ENCODE assay signal across 14 mouse cellular contexts in genomic region chr14:32072807-32073206, GRCm38 (mm10). TPM values are rescaled to one million over a fixed set of nuclear protein-coding genes. Genes with fewer than 3 reads are reported as not detected.
DNase-seq lines count a peak whose midpoint lies in the region; ATAC-seq and TF ChIP-seq lines count a peak whose summit lies in the region.
"Had no signal": no experiment of that assay in that cellular context is flagged by ENCODE, and none has a peak within 500 bp of the region (broad histone marks: within the 10 kb centered on the region; RNA-seq: fewer than 3 reads in every experiment).

No protein-coding gene starts in this region.

- H3K4me3 ChIP-seq in heart, embryonic 10.5 days = no peak overlapping the region
- H3K4me3 ChIP-seq in kidney, embryonic 15.5 days (replicated peaks) = no peak overlapping the region
- no peak overlapping the region for H3K4me3 ChIP-seq in spleen, adult 2 months (ENCODE audit: extremely low read depth, insufficient read depth, insufficient read length)
- H3K4me3 ChIP-seq: embryonic facial prominence, embryonic 15.5 days; limb, embryonic 13.5 days; midbrain, embryonic 13.5 days; neural tube, embryonic 15.5 days had no signal

- no peak for TF ChIP-seq POLR2A in spleen, adult 2 months (IDR thresholded peaks at IDR 0.05; ENCODE audit: low read depth, low read length)

- no peak overlapping the region for H3K9ac ChIP-seq in kidney, embryonic 15.5 days
- H3K9ac ChIP-seq: embryonic facial prominence, embryonic 15.5 days; limb, embryonic 13.5 days; liver, embryonic 14.5 days; midbrain, embryonic 13.5 days; neural tube, embryonic 15.5 days had no signal

- no peak overlapping the region for H3K4me2 ChIP-seq in kidney, embryonic 15.5 days
- H3K4me2 ChIP-seq: embryonic facial prominence, embryonic 15.5 days; limb, embryonic 13.5 days; midbrain, embryonic 13.5 days; neural tube, embryonic 15.5 days had no signal

- no peaks in the 10 kb centered on the region for H3K27me3 ChIP-seq in heart, embryonic 10.5 days (ENCODE audit: insufficient read depth, poor library complexity, severe bottlenecking)
- no peaks in the 10 kb centered on the region for H3K27me3 ChIP-seq in kidney, embryonic 15.5 days
- no peaks in the 10 kb centered on the region for H3K27me3 ChIP-seq in spleen, adult 2 months (ENCODE audit: control insufficient read depth, insufficient read depth, low read length)
- H3K27me3 ChIP-seq: embryonic facial prominence, embryonic 15.5 days; limb, embryonic 13.5 days; midbrain, embryonic 13.5 days; neural tube, embryonic 15.5 days had no signal

- no peaks in the 10 kb centered on the region for H3K36me3 ChIP-seq in heart, embryonic 10.5 days
- H3K36me3 ChIP-seq in kidney, embryonic 15.5 days = no peaks in the 10 kb centered on the region
- H3K36me3 ChIP-seq in spleen, adult 2 months (ENCODE audit: control insufficient read depth, insufficient read depth, low read length) = no peaks in the 10 kb centered on the region
- H3K36me3 ChIP-seq: embryonic facial prominence, embryonic 15.5 days; limb, embryonic 13.5 days; midbrain, embryonic 13.5 days; neural tube, embryonic 15.5 days had no signal

- H3K27ac ChIP-seq in heart, embryonic 10.5 days = peak overlapping the region; percentile 71
- peak overlapping the region; percentile 82 for H3K27ac ChIP-seq in kidney, embryonic 15.5 days
- 0 out of 2 replicates have a peak overlapping the region, but pooled peaks have one; percentile 5 for H3K27ac ChIP-seq in spleen, adult 2 months (ENCODE audit: insufficient read depth, low read length)
- H3K27ac ChIP-seq: embryonic facial prominence, embryonic 15.5 days; limb, embryonic 13.5 days; liver, embryonic 14.5 days; midbrain, embryonic 13.5 days; neural tube, embryonic 15.5 days had no signal

- TF ChIP-seq CTCF in spleen, adult 2 months (IDR thresholded peaks at IDR 0.05; ENCODE audit: extremely low read depth, insufficient read depth, insufficient read length, insufficient replicate concordance) = no peak

- peaks cover 15% of the 10 kb centered on the region for H3K4me1 ChIP-seq in heart, embryonic 10.5 days
- H3K4me1 ChIP-seq in kidney, embryonic 15.5 days = peaks cover 23% of the 10 kb centered on the region
- H3K4me1 ChIP-seq in spleen, adult 2 months (ENCODE audit: control insufficient read depth, insufficient read depth, insufficient read length) = no peaks in the 10 kb centered on the region; the same call in 1 of the 2 replicates
- H3K4me1 ChIP-seq: embryonic facial prominence, embryonic 15.5 days; limb, embryonic 13.5 days; midbrain, embryonic 13.5 days; neural tube, embryonic 15.5 days had no signal

- peak; percentile 71 for DNase-seq in heart, embryonic 10.5 days (ENCODE audit: low spot score)
- DNase-seq in heart, postnatal 4 days = no peak
- no peak for DNase-seq in kidney, postnatal 36 days
- no peak for DNase-seq in spleen, adult 2 months (ENCODE audit: low read depth in 1 of 2, low spot score in 2 of 2)
- no peak for DNase-seq in spleen, postnatal 4 days (ENCODE audit: low spot score in 2 of 2)
- DNase-seq: kidney, adult 9 months had no signal

- no peak for ATAC-seq in kidney, embryonic 15.5 days (replicated peaks; ENCODE audit: low FRiP score)
- no peak for ATAC-seq in cerebellum, adult (ENCODE audit: insufficient number of reproducible peaks, low FRiP score, low TSS enrichment)
- ATAC-seq: inflammation-experienced regulatory T-cells, adult 6 months; midbrain, embryonic 13.5 days had no signal

- H3K9me3 ChIP-seq in heart, embryonic 10.5 days = no peaks in the 10 kb centered on the region
- H3K9me3 ChIP-seq in kidney, embryonic 15.5 days (replicated peaks) = no peaks in the 10 kb centered on the region
- H3K9me3 ChIP-seq: embryonic facial prominence, embryonic 15.5 days; limb, embryonic 13.5 days; midbrain, embryonic 13.5 days; neural tube, embryonic 15.5 days had no signal

RNA-seq across cellular contexts. Expression of gene Oxnad1, which starts 12.4 kb away (rescaled TPM):
- 26.5 and 36.6 TPM in 2 replicates for polyA plus RNA-seq in heart, embryonic 10.5 days (2016; fragmentation: Nextera tagmentation; extraction: Ambion mirVana)
- total RNA-seq in heart, postnatal 4 days (2021) = 10 to 100 TPM; 39.7 to 44.3 TPM
- 38.7 and 42.2 TPM in 2 replicates for polyA plus RNA-seq in kidney, embryonic 15.5 days (2015; fragmentation: Nextera tagmentation; extraction: Ambion mirVana)
- polyA plus RNA-seq in spleen, adult 2 months (2012; rRNA removed) = 6.6 and 8.7 TPM in 2 replicates

RNA-seq across cellular contexts. Expression of gene Dph3, which starts 12.7 kb away (rescaled TPM):
- polyA plus RNA-seq in heart, embryonic 10.5 days (2016; fragmentation: Nextera tagmentation; extraction: Ambion mirVana) = 90.6 and 102 TPM in 2 replicates
- total RNA-seq in heart, postnatal 4 days (2021) = 10 to 100 TPM; 81.4 to 84.0 TPM
- 92.9 and 109 TPM in 2 replicates for polyA plus RNA-seq in kidney, embryonic 15.5 days (2015; fragmentation: Nextera tagmentation; extraction: Ambion mirVana)
- polyA plus RNA-seq in spleen, adult 2 months (2012; rRNA removed) = 8.3 and 10.1 TPM in 2 replicates

RNA-seq across cellular contexts. Expression of gene Galnt15, which starts 44.0 kb away (rescaled TPM):
- polyA plus RNA-seq in heart, embryonic 10.5 days (2016; fragmentation: Nextera tagmentation; extraction: Ambion mirVana) = 0.18 and 0.38 TPM in 2 replicates
- total RNA-seq in heart, postnatal 4 days (2021) = 1 to 10 TPM; 3.0 TPM
- 0.38 and 0.64 TPM in 2 replicates for polyA plus RNA-seq in kidney, embryonic 15.5 days (2015; fragmentation: Nextera tagmentation; extraction: Ambion mirVana)
- 0.65 and 0.75 TPM in 2 replicates for polyA plus RNA-seq in spleen, adult 2 months (2012; rRNA removed)
- polyA plus RNA-seq: inflammation-experienced regulatory T-cells, adult 6 months; liver, embryonic 14.5 days had no signal

Comparison
In these comparisons a context has a peak if more than half of its experiments do, and no peak if none do; other contexts are left out.
1. H3K27ac ChIP-seq: peak in every context shown above with its lines; median percentile 82 in kidney, embryonic 15.5 days; 71 in heart, embryonic 10.5 days; 5 in spleen, adult 2 months.